Mouse (Mus musculus) heart, postnatal 0 days (tissue): ENCODE data around the gene Saysd1.

ENCODE experiments used
- CTCF ChIP-seq: IDR thresholded peaks from 2 replicates; pipeline ENCODE4 v1.5.1; 2016; ENCODE audit warnings: antibody characterized with exemption, control low read depth, low read depth
- EP300 ChIP-seq: IDR thresholded peaks from 2 replicates; pipeline ENCODE4 v1.6.1; 2016; ENCODE audit warnings: antibody characterized with exemption, low read depth

- TF ChIP-seq CTCF = no peak
- TF ChIP-seq EP300 = no peak
Measured at GRCm38 (mm10) chr14:20162686-20163085, 24.4 kb upstream of the Saysd1 start.
